Mouse (Mus musculus) embryonic fibroblast, embryonic 13.5 days (primary cell): ENCODE data around the gene Slc23a4. TPM values are rescaled to one million over a fixed set of nuclear protein-coding genes. Genes with fewer than 3 reads are reported as not detected.

Experiments
- H3K27ac ChIP-seq: 2 replicates; pipeline ENCODE4 v1.5.1; 2012; ENCODE audit warnings: low read length, control low read depth, inconsistent platforms; ENCODE audit not compliant: insufficient read depth
- H3K4me1 ChIP-seq: 2 replicates; pipeline ENCODE4 v1.6.1; 2011; ENCODE audit warnings: low read length; ENCODE audit not compliant: control insufficient read depth, insufficient read depth
- H3K4me3 ChIP-seq: 2 replicates; pipeline ENCODE4 v1.5.1; 2011; ENCODE audit warnings: mild to moderate bottlenecking, control low read depth, low read length; ENCODE audit not compliant: insufficient read depth
- CTCF ChIP-seq: IDR thresholded peaks from 2 replicates; pipeline ENCODE4 v1.5.1; 2011; ENCODE audit warnings: mild to moderate bottlenecking, control low read depth, low read length, moderate library complexity, borderline replicate concordance; ENCODE audit not compliant: insufficient read depth
- POLR2A ChIP-seq: IDR thresholded peaks from 2 replicates; pipeline ENCODE4 v1.6.1; 2011; ENCODE audit warnings: low read depth, mild to moderate bottlenecking, control low read depth, low read length, moderate library complexity
- polyA plus RNA-seq: library from polyadenylated mRNA; stranded (reverse); fragments of >200 nt; gene quantifications from 2 replicates; pipeline ENCODE4 v1.2.4, GENCODE M21; 2011; ENCODE audit warnings: low read depth; ENCODE audit not compliant: missing spikeins, insufficient read length

Slc23a4 gene
- polyA plus RNA-seq, 1 experiment: not detected

DNA sequence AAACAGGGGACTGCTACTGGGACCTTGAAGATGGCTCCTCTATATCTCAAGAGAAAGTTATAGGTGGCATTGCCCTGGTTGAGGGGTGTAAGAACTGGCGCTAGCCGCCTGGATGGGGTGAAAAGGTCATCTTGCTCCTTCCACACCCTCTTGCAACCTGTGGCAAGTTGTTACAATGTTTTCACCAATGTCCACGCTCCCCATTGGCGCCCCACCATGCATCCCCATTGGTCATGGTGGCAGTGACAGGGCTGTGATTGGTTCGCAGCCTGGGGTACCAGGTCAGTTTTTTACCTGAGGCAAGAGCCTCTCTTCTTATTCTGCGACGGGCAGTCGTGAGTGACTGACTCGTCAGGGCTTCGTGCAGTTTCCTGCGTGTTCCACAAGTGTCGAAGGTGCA, 67.6 kb downstream of the Slc23a4 start:
- Histone ChIP-seq H3K4me1 (no peaks in the 10 kb centered on the region), H3K4me3 (no peak overlapping the region), H3K27ac (no peak overlapping the region)
- TF ChIP-seq POLR2A (no peak), CTCF (no peak)

GRCm38 (mm10) chr6:34919956-34920355, 68.2 kb downstream of the Slc23a4 start, which contains the start of gene Stra8:
Stra8 (plus strand) TSS chr6:34920163.
- Histone ChIP-seq H3K4me3 (no peak within 1 kb of the TSS), H3K4me1 (no peaks in the 10 kb centered on the region), H3K27ac (no peak within 1 kb of the TSS)
- no peak for TF ChIP-seq POLR2A
- TF ChIP-seq CTCF: no peak

DNA sequence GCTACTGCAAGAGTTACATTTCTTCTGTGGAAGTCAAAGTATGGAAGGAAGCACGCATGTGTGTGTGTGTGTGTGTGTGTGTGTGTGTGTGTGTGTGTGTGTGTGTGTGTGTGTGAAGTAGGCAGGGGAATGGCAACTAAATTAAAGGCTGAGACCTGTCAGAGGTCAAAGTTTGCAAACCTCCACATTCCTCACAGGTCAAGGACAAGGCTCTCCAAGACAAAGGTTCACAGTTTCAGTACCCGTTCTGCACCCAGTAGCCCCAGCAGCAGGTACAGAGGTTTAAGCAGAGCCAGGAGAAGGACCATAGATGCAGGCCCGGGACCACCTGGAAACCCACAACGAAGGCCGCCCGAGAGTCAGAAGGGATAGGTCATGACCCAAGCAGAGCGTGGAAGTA, 69.1 kb downstream of the Slc23a4 start:
- no peaks in the 10 kb centered on the region for H3K4me1 ChIP-seq
- H3K27ac ChIP-seq: no peak overlapping the region
- no peak for TF ChIP-seq CTCF
- TF ChIP-seq POLR2A: no peak
- H3K4me3 ChIP-seq: no peak overlapping the region

DNA sequence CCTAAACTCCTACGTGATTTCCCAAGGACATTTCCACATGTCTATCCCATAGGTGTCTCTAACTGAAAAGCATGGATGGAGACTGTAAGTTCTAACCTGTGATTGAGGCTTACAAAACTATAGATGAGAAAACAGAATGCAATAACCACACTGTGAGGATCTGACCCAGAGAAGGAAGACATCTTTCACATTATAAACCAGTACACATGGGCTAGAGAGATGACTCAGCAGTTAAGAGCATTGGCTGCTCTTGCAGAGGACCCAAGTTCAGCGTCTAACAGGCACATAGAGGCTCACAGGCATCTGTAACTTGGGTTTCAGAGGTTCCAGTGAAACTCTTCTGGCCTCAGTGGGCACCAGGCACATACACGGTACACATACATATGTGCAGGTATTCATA, 73.7 kb downstream of the Slc23a4 start:
- no peaks in the 10 kb centered on the region for H3K4me1 ChIP-seq
- TF ChIP-seq POLR2A (no peak), CTCF (no peak)
- no peak overlapping the region for H3K4me3 ChIP-seq
- no peak overlapping the region for H3K27ac ChIP-seq

DNA sequence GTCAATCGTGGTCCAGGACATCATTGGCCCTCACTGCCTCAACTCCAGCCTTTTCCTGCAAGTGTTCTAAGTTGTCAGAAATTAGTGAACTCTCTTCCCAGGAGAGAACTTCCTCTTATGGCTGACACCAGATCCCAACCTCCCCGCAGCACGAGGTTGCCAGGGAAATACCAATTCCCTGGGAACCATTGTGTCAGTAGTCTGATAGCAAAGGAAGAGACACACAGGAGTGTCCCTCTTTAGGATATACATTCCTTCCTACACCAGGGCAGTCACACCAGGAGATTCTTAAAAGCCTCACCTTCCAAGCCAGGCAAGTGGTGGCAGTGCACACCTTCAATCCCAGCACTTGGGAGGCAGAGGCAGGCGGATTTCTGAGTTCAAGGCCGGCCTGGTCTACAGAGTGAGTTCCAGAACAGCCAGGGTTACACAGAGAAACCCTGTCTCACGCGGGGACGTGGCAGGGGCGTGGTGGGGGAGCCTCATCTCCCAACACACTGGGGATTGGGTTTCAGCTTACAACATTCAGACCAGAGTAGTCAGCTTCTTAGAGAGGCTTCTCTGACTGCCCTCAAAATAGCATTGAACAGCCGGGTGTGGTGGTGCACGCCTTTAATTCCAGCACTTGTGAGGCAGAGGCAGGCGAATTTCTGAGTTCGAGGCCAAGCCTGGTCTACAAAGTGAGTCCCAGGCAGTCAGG, 74.7 kb downstream of the Slc23a4 start:
- no peak overlapping the region for H3K4me3 ChIP-seq
- TF ChIP-seq POLR2A (no peak), CTCF (no peak)
- no peaks in the 10 kb centered on the region for H3K4me1 ChIP-seq
- H3K27ac ChIP-seq: no peak overlapping the region

DNA sequence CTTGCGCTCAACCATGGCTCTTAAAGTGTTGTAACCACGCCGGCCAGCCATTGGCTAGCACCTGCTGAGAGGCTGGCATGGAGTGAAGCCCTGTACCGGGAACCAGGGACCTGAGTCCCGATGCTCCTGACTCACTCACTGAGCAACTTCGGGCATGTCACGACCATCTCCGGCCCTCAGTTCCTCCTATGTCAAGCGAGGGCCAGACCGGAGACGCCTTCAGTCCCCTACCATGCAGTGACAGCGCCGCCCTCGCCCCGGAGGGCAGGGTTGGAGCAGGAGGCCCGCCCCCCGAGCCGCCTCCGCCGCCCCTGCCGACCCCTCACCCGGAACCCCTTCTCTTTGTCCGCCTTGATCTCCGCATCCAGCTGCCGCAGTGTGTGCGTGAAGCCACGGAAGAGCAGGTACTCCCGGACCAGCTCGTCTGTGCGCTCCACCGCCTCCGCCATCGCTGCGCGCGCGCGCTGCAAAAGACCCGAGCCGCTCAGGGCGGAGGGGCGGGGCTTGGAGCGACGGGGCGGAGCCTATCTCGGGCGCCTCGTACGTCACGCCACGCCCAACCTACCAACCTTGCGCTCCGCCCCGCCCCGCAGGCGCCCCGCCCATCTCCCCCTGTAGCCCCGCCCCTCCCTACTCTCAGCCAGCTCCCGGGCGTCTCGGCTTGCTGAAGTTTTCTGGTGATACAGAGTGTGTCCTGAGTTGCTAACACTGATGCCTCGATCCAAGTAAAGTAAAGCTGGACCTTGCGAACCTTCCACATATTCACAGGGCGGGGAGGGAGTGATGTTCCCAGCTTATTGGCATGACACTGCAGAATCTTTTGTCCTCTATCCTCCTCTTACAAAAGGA, 77.6 kb downstream of the Slc23a4 start, which contains the start of gene Wdr91:
Wdr91 (minus strand) TSS at position 506 of the 849 bp plus-strand sequence.
- TF ChIP-seq POLR2A (peak; percentile 83), CTCF (no peak)
- no peaks in the 10 kb centered on the region for H3K4me1 ChIP-seq

DNA sequence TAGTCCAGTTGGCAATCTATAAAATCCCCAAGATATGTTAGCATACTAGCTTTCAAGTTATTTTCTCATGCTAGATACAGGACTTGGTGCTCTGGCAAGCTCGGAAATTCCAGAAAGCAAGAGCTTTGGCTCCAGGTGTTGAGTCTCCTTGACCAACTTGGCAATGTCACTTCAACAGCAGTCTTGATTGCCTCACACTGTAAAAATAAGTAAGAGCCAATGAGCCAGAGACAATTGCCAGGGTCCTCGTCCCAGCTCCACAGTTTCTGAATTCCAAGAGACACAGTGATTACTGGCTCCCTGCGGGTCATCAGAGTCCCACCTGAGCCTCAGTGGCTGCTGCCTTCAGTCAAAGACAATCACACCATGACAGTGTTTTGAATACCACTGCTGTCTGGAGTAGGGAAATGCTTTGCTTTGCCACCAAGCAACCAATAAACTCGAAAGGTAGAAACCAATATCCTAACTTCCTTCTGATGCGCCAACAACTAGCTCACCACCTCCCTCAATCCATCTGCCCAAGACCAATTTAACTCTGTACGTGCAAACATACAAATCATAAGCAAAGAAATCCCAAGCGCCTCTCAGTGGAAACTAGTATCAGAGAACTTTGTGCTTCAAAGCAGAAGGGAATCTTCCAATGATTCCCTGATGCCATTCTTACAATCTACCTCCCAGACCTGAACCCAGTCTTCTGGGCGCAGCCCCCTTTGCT, 78.4 kb downstream of the Slc23a4 start:
- TF ChIP-seq POLR2A: no peak
- no peak for TF ChIP-seq CTCF
- Histone ChIP-seq H3K27ac (no peak overlapping the region), H3K4me3 (peak overlapping the region; percentile 56), H3K4me1 (no peaks in the 10 kb centered on the region)

More for the DNA sequence above, 77.6 kb downstream of the Slc23a4 start, which contains the start of gene Wdr91:
- Histone ChIP-seq H3K4me3 (peak within 1 kb of the TSS; percentile 56), H3K27ac (no peak within 1 kb of the TSS)

DNA sequence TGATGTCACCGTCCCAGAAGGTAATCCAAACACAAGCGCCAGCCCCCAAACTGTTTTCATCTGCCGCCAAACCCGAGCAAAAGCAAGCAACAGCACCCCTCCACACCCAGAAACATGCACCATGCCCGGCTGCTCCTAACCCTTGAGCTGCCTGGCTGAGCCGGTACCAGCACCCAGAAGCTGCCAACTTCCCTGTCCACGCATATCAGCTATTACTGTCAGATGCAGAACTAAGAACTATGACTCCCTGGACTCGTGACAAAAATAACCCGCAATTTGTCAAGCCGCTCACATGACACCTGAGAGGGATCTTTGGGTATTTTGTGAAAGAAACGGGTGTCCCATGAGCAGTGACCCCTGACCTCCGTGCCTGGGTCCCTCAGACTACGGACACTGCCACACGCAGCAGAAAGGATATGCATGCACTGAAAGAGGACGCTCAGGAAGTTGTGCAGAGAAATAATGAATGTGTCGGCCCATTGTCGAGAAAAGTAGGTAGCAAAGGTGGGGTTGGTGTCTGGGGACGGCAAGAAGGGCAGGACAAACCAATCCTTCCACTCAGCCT, 80.4 kb downstream of the Slc23a4 start:
- TF ChIP-seq POLR2A: no peak
- no peak overlapping the region for H3K4me3 ChIP-seq
- no peak overlapping the region for H3K27ac ChIP-seq
- H3K4me1 ChIP-seq: no peaks in the 10 kb centered on the region

GRCm38 (mm10) chr6:34907121-34907614, 81.0 kb downstream of the Slc23a4 start:
- Histone ChIP-seq H3K27ac (no peak overlapping the region), H3K4me3 (no peak overlapping the region), H3K4me1 (no peaks in the 10 kb centered on the region)
- TF ChIP-seq POLR2A (no peak), CTCF (no peak)
